Mouse (Mus musculus): ENCODE results near the gene Mecom.

- TF ChIP-seq CTCF (IDR thresholded peaks at IDR 0.05; ENCODE audit: borderline replicate concordance, insufficient read depth, low read depth, low read length), result no peak
- TF ChIP-seq POLR2A (IDR thresholded peaks at IDR 0.05; ENCODE audit: borderline replicate concordance, insufficient read depth, low read length), result no peak
Observed at GRCm38 (mm10) chr3:30234018-30234417, 313.8 kb downstream of the Mecom start.
